Mouse (Mus musculus): ENCODE results near the gene Rab11fip4. TPM values are rescaled to one million over a fixed set of nuclear protein-coding genes. Genes with fewer than 3 reads are reported as not detected.

Gene Rab11fip4
- polyA plus RNA-seq, 1 experiment from 2014 or later, result 26.9 TPM

- 88% methylated on average over 8 of the region's 8 CpGs for WGBS
- H3K9me3 ChIP-seq, result no peaks in the 10 kb centered on the region
- H3K36me3 ChIP-seq, result no peaks in the 10 kb centered on the region
- peaks cover 13% of the 10 kb centered on the region for H3K27me3 ChIP-seq
- peaks cover 20% of the 10 kb centered on the region for H3K4me1 ChIP-seq (replicated peaks)
- no peak overlapping the region for H3K4me2 ChIP-seq
- H3K4me3 ChIP-seq, result no peak overlapping the region
- H3K9ac ChIP-seq, result no peak overlapping the region
- H3K27ac ChIP-seq, result no peak overlapping the region
- no peak for ATAC-seq (ENCODE audit: low FRiP score)
These were observed 127.9 kb downstream of the Rab11fip4 start for GRCm38 (mm10) chr11:79718829-79719346.

GRCm38 (mm10) chr11:79720737-79721136 is 129.7 kb downstream of the Rab11fip4 start:
- WGBS, result 67% methylated on average over 4 of the region's 4 CpGs
- Histone ChIP-seq H3K4me1 (replicated peaks) (peaks cover 20% of the 10 kb centered on the region), H3K4me2 (no peak overlapping the region), H3K27ac (no peak overlapping the region), H3K9ac (no peak overlapping the region), H3K4me3 (no peak overlapping the region), H3K27me3 (0 out of 2 replicates have a peak, but pooled peaks cover 3% of the 10 kb centered on the region), H3K9me3 (no peaks in the 10 kb centered on the region), H3K36me3 (no peaks in the 10 kb centered on the region)
- ATAC-seq (ENCODE audit: low FRiP score), result no peak

GRCm38 (mm10) chr11:79722811-79723210 is 131.8 kb downstream of the Rab11fip4 start:
- no peak for ATAC-seq (ENCODE audit: low FRiP score)
- 90% methylated on average over 5 of the region's 5 CpGs for WGBS

GRCm38 (mm10) chr11:79725005-79725404 is 134.0 kb downstream of the Rab11fip4 start:
- no peaks in the 10 kb centered on the region for H3K9me3 ChIP-seq
- 91% methylated on average over 6 of the region's 6 CpGs for WGBS
- no peak overlapping the region for H3K9ac ChIP-seq
- ATAC-seq (ENCODE audit: low FRiP score), result no peak
- no peak overlapping the region for H3K27ac ChIP-seq
- H3K36me3 ChIP-seq, result no peaks in the 10 kb centered on the region
- no peaks in the 10 kb centered on the region for H3K27me3 ChIP-seq
- H3K4me3 ChIP-seq, result no peak overlapping the region
- peaks cover 4% of the 10 kb centered on the region for H3K4me1 ChIP-seq (replicated peaks)
- no peak overlapping the region for H3K4me2 ChIP-seq

More at GRCm38 (mm10) chr11:79722811-79723210, 131.8 kb downstream of the Rab11fip4 start:
- Histone ChIP-seq H3K36me3 (no peaks in the 10 kb centered on the region), H3K4me1 (replicated peaks) (peaks cover 11% of the 10 kb centered on the region), H3K27me3 (0 out of 2 replicates have a peak, but pooled peaks cover 3% of the 10 kb centered on the region), H3K27ac (no peak overlapping the region), H3K4me3 (no peak overlapping the region), H3K4me2 (no peak overlapping the region), H3K9me3 (no peaks in the 10 kb centered on the region), H3K9ac (no peak overlapping the region)

GRCm38 (mm10) chr11:79729231-79730047 is 138.4 kb downstream of the Rab11fip4 start:
- H3K27me3 ChIP-seq, result no peaks in the 10 kb centered on the region
- WGBS, result 67% methylated on average over 13 of the region's 13 CpGs
- H3K4me2 ChIP-seq, result no peak overlapping the region
- no peaks in the 10 kb centered on the region for H3K36me3 ChIP-seq
- H3K4me3 ChIP-seq, result no peak overlapping the region
- peak overlapping the region; percentile 30 for H3K27ac ChIP-seq
- peaks cover 5% of the 10 kb centered on the region; the same call in 1 of the 2 replicates for H3K4me1 ChIP-seq (replicated peaks)
- peak; percentile 90 for ATAC-seq (ENCODE audit: low FRiP score)
- H3K9me3 ChIP-seq, result no peaks in the 10 kb centered on the region
- no peak overlapping the region for H3K9ac ChIP-seq

GRCm38 (mm10) chr11:79730462-79730861 is 139.4 kb downstream of the Rab11fip4 start:
- no peak overlapping the region for H3K9ac ChIP-seq
- no peaks in the 10 kb centered on the region for H3K27me3 ChIP-seq
- no peak for ATAC-seq (ENCODE audit: low FRiP score)
- H3K27ac ChIP-seq, result peak overlapping the region; percentile 30; the same call in 1 of the 2 replicates
- no peak overlapping the region for H3K4me2 ChIP-seq
- no peak overlapping the region for H3K4me3 ChIP-seq
- H3K9me3 ChIP-seq, result no peaks in the 10 kb centered on the region
- WGBS, result 74% methylated on average over 2 of the region's 2 CpGs
- H3K4me1 ChIP-seq (replicated peaks), result peaks cover 5% of the 10 kb centered on the region; the same call in 1 of the 2 replicates
- H3K36me3 ChIP-seq, result no peaks in the 10 kb centered on the region

- Histone ChIP-seq H3K36me3 (no peaks in the 10 kb centered on the region), H3K9ac (no peak overlapping the region), H3K27ac (no peak overlapping the region), H3K4me3 (no peak overlapping the region), H3K9me3 (no peaks in the 10 kb centered on the region), H3K27me3 (no peaks in the 10 kb centered on the region), H3K4me2 (no peak overlapping the region), H3K4me1 (replicated peaks) (peaks cover 10% of the 10 kb centered on the region)
- 89% methylated on average over 5 of the region's 5 CpGs for WGBS
- ATAC-seq (ENCODE audit: low FRiP score), result no peak
These were observed 140.5 kb downstream of the Rab11fip4 start for GRCm38 (mm10) chr11:79731476-79731875.

GRCm38 (mm10) chr11:79733013-79733412 is 142.0 kb downstream of the Rab11fip4 start:
- H3K4me3 ChIP-seq, result no peak overlapping the region
- no peaks in the 10 kb centered on the region for H3K36me3 ChIP-seq
- 91% methylated on average over 6 of the region's 6 CpGs for WGBS
- no peaks in the 10 kb centered on the region for H3K27me3 ChIP-seq
- H3K9ac ChIP-seq, result no peak overlapping the region
- no peak overlapping the region for H3K4me2 ChIP-seq
- no peak for ATAC-seq (ENCODE audit: low FRiP score)
- no peaks in the 10 kb centered on the region for H3K9me3 ChIP-seq
- H3K27ac ChIP-seq, result no peak overlapping the region
- peaks cover 26% of the 10 kb centered on the region for H3K4me1 ChIP-seq (replicated peaks)

GRCm38 (mm10) chr11:79736232-79737006 is 145.4 kb downstream of the Rab11fip4 start:
- Histone ChIP-seq H3K4me3 (no peak overlapping the region), H3K4me1 (replicated peaks) (peaks cover 33% of the 10 kb centered on the region), H3K27me3 (no peaks in the 10 kb centered on the region), H3K36me3 (no peaks in the 10 kb centered on the region), H3K9ac (no peak overlapping the region), H3K27ac (peak overlapping the region; percentile 40; the same call in 1 of the 2 replicates), H3K9me3 (no peaks in the 10 kb centered on the region), H3K4me2 (no peak overlapping the region)
- no peak for ATAC-seq (ENCODE audit: low FRiP score)
- WGBS, result 80% methylated on average over 15 of the region's 15 CpGs

GRCm38 (mm10) chr11:79737126-79737697 is 146.2 kb downstream of the Rab11fip4 start:
- no peak overlapping the region for H3K9ac ChIP-seq
- H3K9me3 ChIP-seq, result no peaks in the 10 kb centered on the region
- H3K27me3 ChIP-seq, result no peaks in the 10 kb centered on the region
- no peaks in the 10 kb centered on the region for H3K36me3 ChIP-seq
- ATAC-seq (ENCODE audit: low FRiP score), result no peak
- 55% methylated on average over 12 of the region's 12 CpGs for WGBS
- H3K4me2 ChIP-seq, result no peak overlapping the region
- no peak overlapping the region for H3K4me3 ChIP-seq
- H3K27ac ChIP-seq, result no peak overlapping the region
- peaks cover 33% of the 10 kb centered on the region for H3K4me1 ChIP-seq (replicated peaks)

- Histone ChIP-seq H3K27ac (no peak overlapping the region), H3K27me3 (no peaks in the 10 kb centered on the region), H3K9ac (no peak overlapping the region), H3K4me3 (no peak overlapping the region), H3K36me3 (no peaks in the 10 kb centered on the region), H3K9me3 (no peaks in the 10 kb centered on the region), H3K4me1 (replicated peaks) (peaks cover 33% of the 10 kb centered on the region), H3K4me2 (no peak overlapping the region)
- 89% methylated on average over 6 of the region's 6 CpGs for WGBS
- ATAC-seq (ENCODE audit: low FRiP score), result no peak
These were observed 147.0 kb downstream of the Rab11fip4 start for GRCm38 (mm10) chr11:79737865-79738502.
